Mouse (Mus musculus): Measurements from ENCODE around the gene Kif22. TPM values are rescaled to one million over a fixed set of nuclear protein-coding genes. Genes with fewer than 3 reads are reported as not detected.

Gene Kif22
- polyA plus RNA-seq, 1 experiment from 2014 or later, result 24.0 TPM

DNA sequence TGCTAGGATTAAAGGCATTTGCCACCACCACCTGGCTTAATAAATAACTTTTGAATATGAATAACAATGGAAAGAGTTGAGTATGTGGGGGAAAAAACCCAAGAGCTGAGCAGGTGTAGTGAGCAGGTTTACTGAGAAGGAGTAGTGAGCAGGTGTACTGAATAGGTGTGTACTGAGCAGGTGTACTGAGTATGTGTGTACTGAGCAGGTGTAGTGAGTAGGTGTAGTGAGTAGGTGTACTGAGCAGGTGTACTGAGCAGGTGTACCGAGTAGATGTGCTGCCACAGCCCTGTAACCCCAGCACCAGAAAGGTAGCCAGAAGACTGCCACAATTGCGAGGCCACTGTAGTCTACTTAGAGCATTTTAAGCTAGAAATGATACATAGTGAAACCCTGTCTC is 42.5 kb upstream of the Kif22 start:
- H3K4me1 ChIP-seq (replicated peaks; ENCODE audit: control insufficient read depth, insufficient read depth, low read length), result no peaks in the 10 kb centered on the region
- no peaks in the 10 kb centered on the region for H3K36me3 ChIP-seq (ENCODE audit: control insufficient read depth, insufficient read depth)
- no peak for TF ChIP-seq CTCF (IDR thresholded peaks at IDR 0.05; ENCODE audit: low read depth)
- no peak overlapping the region for H3K9ac ChIP-seq (ENCODE audit: low read depth, low read length)
- no peak overlapping the region for H3K4me2 ChIP-seq (replicated peaks; ENCODE audit: low read depth)
- 70% methylated on average over 2 of the region's 2 CpGs for WGBS
- ATAC-seq, result 0 out of 2 replicates have a peak, but pooled peaks have one; percentile 41
- no peaks in the 10 kb centered on the region for H3K9me3 ChIP-seq (ENCODE audit: control insufficient read depth)
- no peaks in the 10 kb centered on the region for H3K27me3 ChIP-seq (replicated peaks; ENCODE audit: control insufficient read depth, insufficient read depth, low read length)
- H3K4me3 ChIP-seq (ENCODE audit: low read depth, low read length), result no peak overlapping the region
- no peak overlapping the region for H3K27ac ChIP-seq (ENCODE audit: low read depth, low read length)

DNA sequence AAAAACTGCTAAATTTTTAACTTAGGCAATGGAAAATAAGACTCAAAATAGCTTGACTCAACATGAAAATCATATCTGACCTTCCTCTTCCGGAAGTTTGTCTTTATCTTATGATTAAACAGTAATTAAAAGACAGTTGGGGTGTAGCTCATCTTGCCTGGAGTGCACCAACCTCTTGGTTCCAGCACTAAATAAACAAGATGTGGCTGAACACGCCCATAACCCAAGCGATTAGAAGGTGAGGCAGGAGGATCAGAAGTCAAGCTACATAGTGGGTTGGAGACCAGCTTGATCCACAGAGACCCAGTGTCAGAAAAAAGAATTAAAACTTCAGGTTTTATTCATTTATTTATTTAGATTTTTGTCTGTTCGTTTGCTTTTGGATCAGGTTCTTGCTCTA is 41.4 kb upstream of the Kif22 start:
- WGBS, result 55% methylated on average over 4 of the region's 4 CpGs
- H3K4me3 ChIP-seq (ENCODE audit: low read depth, low read length), result no peak overlapping the region
- no peaks in the 10 kb centered on the region for H3K27me3 ChIP-seq (replicated peaks; ENCODE audit: control insufficient read depth, insufficient read depth, low read length)
- H3K36me3 ChIP-seq (ENCODE audit: control insufficient read depth, insufficient read depth), result no peaks in the 10 kb centered on the region
- TF ChIP-seq CTCF (IDR thresholded peaks at IDR 0.05; ENCODE audit: low read depth), result no peak
- no peak for ATAC-seq
- no peak overlapping the region for H3K27ac ChIP-seq (ENCODE audit: low read depth, low read length)
- no peak overlapping the region for H3K9ac ChIP-seq (ENCODE audit: low read depth, low read length)
- no peak overlapping the region for H3K4me2 ChIP-seq (replicated peaks; ENCODE audit: low read depth)
- no peaks in the 10 kb centered on the region for H3K9me3 ChIP-seq (ENCODE audit: control insufficient read depth)
- H3K4me1 ChIP-seq (replicated peaks; ENCODE audit: control insufficient read depth, insufficient read depth, low read length), result no peaks in the 10 kb centered on the region

DNA sequence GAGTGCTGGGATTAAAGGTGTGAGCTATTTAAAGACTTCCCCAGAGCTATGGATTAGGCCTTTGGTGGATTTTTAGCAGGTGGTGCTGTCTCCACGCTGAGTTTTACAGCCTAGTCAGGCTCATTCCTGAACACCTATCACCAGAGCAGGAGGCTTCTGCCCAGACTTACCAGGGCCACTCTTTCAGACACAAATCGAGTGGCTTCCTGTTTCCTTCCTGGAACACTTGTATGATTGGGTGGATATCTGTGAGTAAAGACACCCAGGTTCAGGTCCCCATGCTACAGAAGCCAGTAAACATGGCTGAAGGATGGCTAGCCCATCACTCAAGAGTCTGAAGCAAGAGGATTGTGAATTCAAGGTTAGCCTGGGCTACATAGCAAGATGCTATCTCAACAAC is 40.7 kb upstream of the Kif22 start:
- no peak overlapping the region for H3K27ac ChIP-seq (ENCODE audit: low read depth, low read length)
- no peaks in the 10 kb centered on the region for H3K27me3 ChIP-seq (replicated peaks; ENCODE audit: control insufficient read depth, insufficient read depth, low read length)
- TF ChIP-seq CTCF (IDR thresholded peaks at IDR 0.05; ENCODE audit: low read depth), result no peak
- H3K9me3 ChIP-seq (ENCODE audit: control insufficient read depth), result no peaks in the 10 kb centered on the region
- H3K9ac ChIP-seq (ENCODE audit: low read depth, low read length), result no peak overlapping the region
- 51% methylated on average over 2 of the region's 2 CpGs for WGBS
- no peak for ATAC-seq
- no peak overlapping the region for H3K4me3 ChIP-seq (ENCODE audit: low read depth, low read length)
- H3K4me2 ChIP-seq (replicated peaks; ENCODE audit: low read depth), result no peak overlapping the region
- H3K4me1 ChIP-seq (replicated peaks; ENCODE audit: control insufficient read depth, insufficient read depth, low read length), result no peaks in the 10 kb centered on the region
- H3K36me3 ChIP-seq (ENCODE audit: control insufficient read depth, insufficient read depth), result no peaks in the 10 kb centered on the region

GRCm38 (mm10) chr7:127082271-127082670 is 40.0 kb upstream of the Kif22 start:
- no peaks in the 10 kb centered on the region for H3K27me3 ChIP-seq (replicated peaks; ENCODE audit: control insufficient read depth, insufficient read depth, low read length)
- H3K9me3 ChIP-seq (ENCODE audit: control insufficient read depth), result no peaks in the 10 kb centered on the region
- no peak overlapping the region for H3K9ac ChIP-seq (ENCODE audit: low read depth, low read length)
- ATAC-seq, result no peak
- H3K36me3 ChIP-seq (ENCODE audit: control insufficient read depth, insufficient read depth), result no peaks in the 10 kb centered on the region
- no peak overlapping the region for H3K4me3 ChIP-seq (ENCODE audit: low read depth, low read length)
- H3K4me2 ChIP-seq (replicated peaks; ENCODE audit: low read depth), result no peak overlapping the region
- WGBS, result 82% methylated on average over 8 of the region's 8 CpGs
- H3K27ac ChIP-seq (ENCODE audit: low read depth, low read length), result no peak overlapping the region
- no peak for TF ChIP-seq CTCF (IDR thresholded peaks at IDR 0.05; ENCODE audit: low read depth)
- H3K4me1 ChIP-seq (replicated peaks; ENCODE audit: control insufficient read depth, insufficient read depth, low read length), result no peaks in the 10 kb centered on the region

DNA sequence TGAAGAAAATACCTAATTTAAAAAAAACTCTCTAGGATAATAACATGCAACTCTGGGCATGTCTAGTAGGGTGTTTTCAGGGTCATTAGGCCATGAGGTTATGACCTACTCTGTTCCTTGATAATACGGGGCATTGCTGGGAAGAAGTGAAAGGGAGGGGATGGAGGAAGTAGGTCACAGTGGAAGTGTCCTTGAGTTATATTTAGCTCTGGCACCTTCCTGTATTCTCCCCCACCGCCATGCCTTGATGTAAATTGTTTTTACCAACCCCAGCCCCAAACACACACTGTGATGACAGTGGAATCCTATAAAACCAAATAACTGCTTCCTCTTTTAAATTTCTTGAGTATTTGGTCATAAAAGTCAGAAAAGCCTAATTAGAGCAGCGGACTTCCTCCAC is 37.8 kb upstream of the Kif22 start:
- Histone ChIP-seq H3K36me3 (ENCODE audit: control insufficient read depth, insufficient read depth) (no peaks in the 10 kb centered on the region), H3K9ac (ENCODE audit: low read depth, low read length) (no peak overlapping the region), H3K4me1 (replicated peaks; ENCODE audit: control insufficient read depth, insufficient read depth, low read length) (no peaks in the 10 kb centered on the region), H3K27me3 (replicated peaks; ENCODE audit: control insufficient read depth, insufficient read depth, low read length) (no peaks in the 10 kb centered on the region), H3K9me3 (ENCODE audit: control insufficient read depth) (no peaks in the 10 kb centered on the region), H3K4me3 (ENCODE audit: low read depth, low read length) (no peak overlapping the region), H3K4me2 (replicated peaks; ENCODE audit: low read depth) (no peak overlapping the region), H3K27ac (ENCODE audit: low read depth, low read length) (no peak overlapping the region)
- TF ChIP-seq CTCF (IDR thresholded peaks at IDR 0.05; ENCODE audit: low read depth), result no peak
- ATAC-seq, result no peak
- WGBS, result 50% methylated on average over 3 of the region's 3 CpGs

GRCm38 (mm10) chr7:127077692-127078091 is 35.4 kb upstream of the Kif22 start:
- 87% methylated on average over 3 of the region's 3 CpGs for WGBS
- Histone ChIP-seq H3K9me3 (ENCODE audit: control insufficient read depth) (no peaks in the 10 kb centered on the region), H3K4me3 (ENCODE audit: low read depth, low read length) (no peak overlapping the region), H3K9ac (ENCODE audit: low read depth, low read length) (no peak overlapping the region), H3K27me3 (replicated peaks; ENCODE audit: control insufficient read depth, insufficient read depth, low read length) (peaks cover 5% of the 10 kb centered on the region; the same call in 1 of the 2 replicates), H3K4me2 (replicated peaks; ENCODE audit: low read depth) (no peak overlapping the region), H3K4me1 (replicated peaks; ENCODE audit: control insufficient read depth, insufficient read depth, low read length) (no peaks in the 10 kb centered on the region), H3K36me3 (ENCODE audit: control insufficient read depth, insufficient read depth) (no peaks in the 10 kb centered on the region), H3K27ac (ENCODE audit: low read depth, low read length) (no peak overlapping the region)
- no peak for ATAC-seq
- TF ChIP-seq CTCF (IDR thresholded peaks at IDR 0.05; ENCODE audit: low read depth), result peak; percentile 41

DNA sequence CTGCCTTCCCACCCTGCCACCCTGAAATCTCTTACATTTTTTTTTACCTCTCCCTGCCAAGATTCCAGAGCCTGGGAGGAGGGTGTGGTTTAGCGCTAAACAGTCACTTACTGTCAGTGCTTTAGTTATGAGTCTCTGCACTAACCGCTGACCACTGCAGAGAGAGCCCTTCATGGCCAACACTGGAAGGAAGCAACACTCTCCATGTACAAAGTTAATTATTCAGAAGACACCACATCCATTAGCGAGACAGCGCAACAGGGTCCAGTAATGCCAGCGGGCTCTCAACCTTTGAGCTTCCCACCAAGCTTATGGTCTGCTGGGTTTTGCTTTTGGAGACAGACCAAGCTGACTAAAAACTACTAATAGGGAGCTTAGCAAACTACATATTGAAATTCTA is 33.9 kb upstream of the Kif22 start:
- no peak for ATAC-seq
- H3K36me3 ChIP-seq (ENCODE audit: control insufficient read depth, insufficient read depth), result no peaks in the 10 kb centered on the region
- 85% methylated on average over 5 of the region's 5 CpGs for WGBS

More for the DNA sequence above, 33.9 kb upstream of the Kif22 start:
- TF ChIP-seq CTCF (IDR thresholded peaks at IDR 0.05; ENCODE audit: low read depth), result no peak
- Histone ChIP-seq H3K4me1 (replicated peaks; ENCODE audit: control insufficient read depth, insufficient read depth, low read length) (no peaks in the 10 kb centered on the region), H3K27me3 (replicated peaks; ENCODE audit: control insufficient read depth, insufficient read depth, low read length) (peaks cover 10% of the 10 kb centered on the region; the same call in 1 of the 2 replicates), H3K9me3 (ENCODE audit: control insufficient read depth) (no peaks in the 10 kb centered on the region), H3K4me3 (ENCODE audit: low read depth, low read length) (no peak overlapping the region), H3K9ac (ENCODE audit: low read depth, low read length) (no peak overlapping the region), H3K27ac (ENCODE audit: low read depth, low read length) (no peak overlapping the region), H3K4me2 (replicated peaks; ENCODE audit: low read depth) (no peak overlapping the region)

All from intestine, postnatal 0 days (tissue).